Mouse (Mus musculus): ENCODE measurements around the gene Prl8a1. TPM values are rescaled to one million over a fixed set of nuclear protein-coding genes. Genes with fewer than 3 reads are reported as not detected.

The Prl8a1 gene
- polyA plus RNA-seq (2012): not detected in 2 replicates

- Histone ChIP-seq H3K36me3 (ENCODE audit: control insufficient read depth) (no peaks in the 10 kb centered on the region), H3K4me3 (replicated peaks) (no peak within 1 kb of the TSS), H3K27me3 (ENCODE audit: control insufficient read depth) (no peaks in the 10 kb centered on the region), H3K9me3 (ENCODE audit: control insufficient read depth, low read length) (no peaks in the 10 kb centered on the region), H3K4me1 (ENCODE audit: control insufficient read depth) (no peaks in the 10 kb centered on the region)
- TF ChIP-seq TAL1 (IDR thresholded peaks at IDR 0.05; ENCODE audit: low read length): no peak
- no peak for TF ChIP-seq GATA1 (IDR thresholded peaks at IDR 0.05; ENCODE audit: low read length)
These were observed at the start of gene Prl8a1 for GRCm38 (mm10) chr13:27582071-27582470. Gene Prl8a1 (minus strand): TSS chr13:27582171.

- Histone ChIP-seq H3K27me3 (ENCODE audit: control insufficient read depth) (no peaks in the 10 kb centered on the region), H3K4me3 (replicated peaks) (no peak within 1 kb of the TSS), H3K36me3 (ENCODE audit: control insufficient read depth) (no peaks in the 10 kb centered on the region), H3K4me1 (ENCODE audit: control insufficient read depth) (no peaks in the 10 kb centered on the region), H3K9me3 (ENCODE audit: control insufficient read depth, low read length) (no peaks in the 10 kb centered on the region)
- TF ChIP-seq GATA1 (IDR thresholded peaks at IDR 0.05; ENCODE audit: low read length) (no peak), TAL1 (IDR thresholded peaks at IDR 0.05; ENCODE audit: low read length) (no peak)
These were observed 28.5 kb upstream of the Prl8a1 start, which contains the start of gene Prl7b1 for GRCm38 (mm10) chr13:27610482-27610881. Gene Prl7b1 (minus strand): TSS chr13:27610582.

GRCm38 (mm10) chr13:27564506-27564905 lies 17.5 kb downstream of the Prl8a1 start, which contains the start of gene Prl8a9:
Gene Prl8a9 (minus strand): TSS chr13:27564606.
- no peaks in the 10 kb centered on the region for H3K36me3 ChIP-seq (ENCODE audit: control insufficient read depth)
- H3K9me3 ChIP-seq (ENCODE audit: control insufficient read depth, low read length): no peaks in the 10 kb centered on the region; the same call in 1 of the 2 replicates
- no peaks in the 10 kb centered on the region for H3K27me3 ChIP-seq (ENCODE audit: control insufficient read depth)
- TF ChIP-seq TAL1 (IDR thresholded peaks at IDR 0.05; ENCODE audit: low read length) (no peak), GATA1 (IDR thresholded peaks at IDR 0.05; ENCODE audit: low read length) (no peak)
- no peaks in the 10 kb centered on the region for H3K4me1 ChIP-seq (ENCODE audit: control insufficient read depth)
- no peak within 1 kb of the TSS for H3K4me3 ChIP-seq (replicated peaks)

GRCm38 (mm10) chr13:27553336-27553735 lies 28.6 kb downstream of the Prl8a1 start:
- TF ChIP-seq GATA1 (IDR thresholded peaks at IDR 0.05; ENCODE audit: low read length) (no peak), TAL1 (IDR thresholded peaks at IDR 0.05; ENCODE audit: low read length) (no peak)
- Histone ChIP-seq H3K4me1 (ENCODE audit: control insufficient read depth) (no peaks in the 10 kb centered on the region), H3K27me3 (ENCODE audit: control insufficient read depth) (no peaks in the 10 kb centered on the region), H3K4me3 (replicated peaks) (no peak overlapping the region), H3K36me3 (ENCODE audit: control insufficient read depth) (no peaks in the 10 kb centered on the region), H3K9me3 (ENCODE audit: control insufficient read depth, low read length) (no peaks in the 10 kb centered on the region)

Other genes with a start within 250 kb of the Prl8a1 start
- gene Prl8a2, start 236.5 kb downstream of the Prl8a1 start, polyA plus RNA-seq (2012): not detected in 2 replicates
- not detected in 2 replicates for gene Prl2b1, start 191.3 kb downstream of the Prl8a1 start, polyA plus RNA-seq (2012)
- not detected in 2 replicates for gene Prl8a6, start 143.5 kb downstream of the Prl8a1 start, polyA plus RNA-seq (2012)
- gene Prl8a8, start 69.0 kb downstream of the Prl8a1 start, polyA plus RNA-seq (2012): not detected in 2 replicates
- not detected in 2 replicates for gene Prl8a9, start 17.6 kb downstream of the Prl8a1 start, polyA plus RNA-seq (2012)
- not detected in 2 replicates for gene Prl7b1, start 28.4 kb upstream of the Prl8a1 start, polyA plus RNA-seq (2012)
- gene Prl7a1, start 60.3 kb upstream of the Prl8a1 start, polyA plus RNA-seq (2012): not detected in 2 replicates
- not detected in 2 replicates for gene Prl7a2, start 85.9 kb upstream of the Prl8a1 start, polyA plus RNA-seq (2012)
- not detected in 2 replicates for gene Prl7d1, start 134.6 kb upstream of the Prl8a1 start, polyA plus RNA-seq (2012)
- not detected in 2 replicates for gene Prl7c1, start 198.6 kb upstream of the Prl8a1 start, polyA plus RNA-seq (2012)
- not detected in 2 replicates for gene Prl2a1, start 219.5 kb upstream of the Prl8a1 start, polyA plus RNA-seq (2012)

All from erythroblast, embryonic 14.5 days (primary cell).